Mouse (Mus musculus) CH12.LX (cell line): ENCODE results near the gene Adgrl3. TPM values are rescaled to one million over a fixed set of nuclear protein-coding genes. Genes with fewer than 3 reads are reported as not detected.

Experiments
- DNase-seq: peaks from one replicate; pipeline ENCODE4 v3.0.0-alpha.2; 2013; ENCODE audit errors: extremely low read depth
- H3K27ac ChIP-seq: 2 replicates; pipeline ENCODE4 v1.5.1; 2012; ENCODE audit warnings: low read depth, mild to moderate bottlenecking, control low read depth, moderate library complexity; ENCODE audit not compliant: insufficient read depth
- H3K27me3 ChIP-seq: replicated peaks from 2 replicates; pipeline ENCODE3; 2012; ENCODE audit warnings: inconsistent platforms
- H3K36me3 ChIP-seq, 2 experiments: replicated peaks in 1 of 2; 2 replicates each; pipeline versions ENCODE3 to v1.6.1; 2012; ENCODE audit warnings: inconsistent platforms in 1 of 2, low read length in 1 of 2, mild to moderate bottlenecking in 1 of 2, mixed read lengths in 1 of 2, moderate library complexity in 1 of 2; ENCODE audit not compliant: control insufficient read depth in 1 of 2, insufficient read depth in 1 of 2
- H3K4me1 ChIP-seq, 2 experiments: 2 replicates each; pipeline ENCODE4 v1.6.1; 2012; ENCODE audit warnings: inconsistent platforms in 1 of 2, moderate library complexity in 1 of 2; ENCODE audit not compliant: insufficient read depth in 2 of 2, control insufficient read depth in 1 of 2
- H3K4me2 ChIP-seq: 2 replicates; pipeline ENCODE4 v1.6.1; 2012; ENCODE audit warnings: low read depth, mild to moderate bottlenecking, control low read depth; ENCODE audit not compliant: poor library complexity, insufficient read depth, severe bottlenecking
- H3K4me3 ChIP-seq, 3 experiments: fragments of 150-350 bp in 1 of 3; sonication (generic) in 1 of 3; replicated peaks in 1 of 3; 2 replicates each; pipeline versions ENCODE3 to v1.5.1; 2011 to 2012; ENCODE audit warnings: low read depth in 2 of 3, low read length in 2 of 3, mild to moderate bottlenecking in 2 of 3, moderate library complexity in 2 of 3, control low read depth in 1 of 3, improper control_type of control experiment in 1 of 3, inconsistent platforms in 1 of 3, mixed read lengths in 1 of 3; ENCODE audit not compliant: poor library complexity in 1 of 3
- H3K79me2 ChIP-seq: replicated peaks from 2 replicates; pipeline ENCODE4 v1.6.1; 2012; ENCODE audit warnings: mild to moderate bottlenecking, moderate library complexity; ENCODE audit not compliant: control insufficient read depth, poor library complexity, insufficient read depth, severe bottlenecking; ENCODE audit errors: extremely low read depth
- H3K9ac ChIP-seq: 2 replicates; pipeline ENCODE4 v1.6.1; 2012; ENCODE audit warnings: low read depth, mild to moderate bottlenecking, control low read depth, moderate library complexity; ENCODE audit not compliant: insufficient read depth
- H3K9me3 ChIP-seq: replicated peaks from 2 replicates; pipeline ENCODE3; 2012; ENCODE audit warnings: low read length, inconsistent platforms, mixed read lengths
- BHLHE40 ChIP-seq: IDR thresholded peaks from 2 replicates; pipeline ENCODE4 v1.6.1; 2011; ENCODE audit warnings: mild to moderate bottlenecking, low read depth, low read length, improper control_type of control experiment
- CHD1 ChIP-seq: IDR thresholded peaks from 2 replicates; pipeline ENCODE4 v1.6.1; 2012; ENCODE audit warnings: low read depth, low read length, improper control_type of control experiment, inconsistent platforms
- CTCF ChIP-seq, 2 experiments: IDR thresholded peaks in 1 of 2; conservative IDR thresholded peaks in 1 of 2; 2 replicates each; pipeline ENCODE4 v1.5.1; 2011 to 2012; ENCODE audit warnings: low read depth in 2 of 2, low read length in 2 of 2, improper control_type of control experiment in 1 of 2, inconsistent platforms in 1 of 2, mild to moderate bottlenecking in 1 of 2, moderate library complexity in 1 of 2
- E2F4 ChIP-seq: IDR thresholded peaks from 2 replicates; pipeline ENCODE4 v1.6.1; 2011; ENCODE audit warnings: low read depth, low read length, improper control_type of control experiment; ENCODE audit not compliant: insufficient replicate concordance
- ELF1 ChIP-seq: IDR thresholded peaks from 2 replicates; pipeline ENCODE4 v1.6.1; 2014; ENCODE audit warnings: low read depth, mild to moderate bottlenecking, inconsistent platforms, low read length, improper control_type of control experiment
- EP300 ChIP-seq: IDR thresholded peaks from 2 replicates; pipeline ENCODE4 v1.6.1; 2011; ENCODE audit warnings: low read length, improper control_type of control experiment
- GABPA ChIP-seq: IDR thresholded peaks from 2 replicates; pipeline ENCODE4 v1.6.1; 2012; ENCODE audit warnings: low read depth, low read length, improper control_type of control experiment, inconsistent platforms; ENCODE audit not compliant: insufficient replicate concordance
- HCFC1 ChIP-seq: IDR thresholded peaks from 2 replicates; pipeline ENCODE4 v1.6.1; 2012; ENCODE audit warnings: low read depth, mild to moderate bottlenecking, inconsistent platforms, low read length, improper control_type of control experiment
- IRF4 ChIP-seq: IDR thresholded peaks from 2 replicates; pipeline ENCODE4 v1.6.1; 2014; ENCODE audit warnings: low read depth, mild to moderate bottlenecking, inconsistent platforms, low read length, improper control_type of control experiment
- JUN ChIP-seq: IDR thresholded peaks from 2 replicates; pipeline ENCODE4 v1.6.1; 2011; ENCODE audit warnings: low read depth, mild to moderate bottlenecking, low read length, improper control_type of control experiment, moderate library complexity; ENCODE audit not compliant: insufficient read depth
- KAT2A ChIP-seq: IDR thresholded peaks from 2 replicates; pipeline ENCODE4 v1.6.1; 2012; ENCODE audit warnings: low read length, improper control_type of control experiment, inconsistent platforms; ENCODE audit not compliant: insufficient replicate concordance
- MAX ChIP-seq: IDR thresholded peaks from 2 replicates; pipeline ENCODE4 v1.6.1; 2011; ENCODE audit warnings: low read length, improper control_type of control experiment
- MAZ ChIP-seq: IDR thresholded peaks from 2 replicates; pipeline ENCODE4 v1.6.1; 2012; ENCODE audit warnings: low read depth, mild to moderate bottlenecking, inconsistent platforms, low read length, improper control_type of control experiment, moderate library complexity
- MEF2A ChIP-seq: IDR thresholded peaks from 2 replicates; pipeline ENCODE4 v1.6.1; 2014; ENCODE audit warnings: low read depth, mild to moderate bottlenecking, inconsistent platforms, low read length, improper control_type of control experiment, borderline replicate concordance
- MYC ChIP-seq: IDR thresholded peaks from 2 replicates; pipeline ENCODE4 v1.6.1; 2011; ENCODE audit warnings: low read depth, mild to moderate bottlenecking, improper control_type of control experiment, low read length
- NELFE ChIP-seq: IDR thresholded peaks from 2 replicates; pipeline ENCODE4 v1.6.1; 2011; ENCODE audit warnings: low read depth, low read length, improper control_type of control experiment
- NRF1 ChIP-seq: IDR thresholded peaks from 2 replicates; pipeline ENCODE4 v1.6.1; 2014; ENCODE audit warnings: low read depth, mild to moderate bottlenecking, inconsistent platforms, low read length, improper control_type of control experiment, moderate library complexity
- POLR2AphosphoS2 ChIP-seq: IDR thresholded peaks from 2 replicates; pipeline ENCODE4 v1.6.1; 2011; ENCODE audit warnings: low read depth, low read length, improper control_type of control experiment
- RAD21 ChIP-seq: IDR thresholded peaks from 2 replicates; pipeline ENCODE4 v1.6.1; 2011; ENCODE audit warnings: low read depth, mild to moderate bottlenecking, low read length, improper control_type of control experiment, moderate library complexity
- RCOR1 ChIP-seq: conservative IDR thresholded peaks from 2 replicates; pipeline ENCODE4 v1.6.1; 2012; ENCODE audit warnings: low read depth, mild to moderate bottlenecking, inconsistent platforms, low read length, improper control_type of control experiment
- SIN3A ChIP-seq: IDR thresholded peaks from 2 replicates; pipeline ENCODE4 v1.6.1; 2012; ENCODE audit warnings: low read length, improper control_type of control experiment, inconsistent platforms
- TBP ChIP-seq: conservative IDR thresholded peaks from 2 replicates; pipeline ENCODE4 v1.6.1; 2011; ENCODE audit warnings: low read depth, low read length, improper control_type of control experiment
- UBTF ChIP-seq: IDR thresholded peaks from 2 replicates; pipeline ENCODE4 v1.6.1; 2012; ENCODE audit warnings: low read depth, mild to moderate bottlenecking, inconsistent platforms, low read length, improper control_type of control experiment, moderate library complexity
- USF1 ChIP-seq: IDR thresholded peaks from 2 replicates; pipeline ENCODE4 v1.6.1; 2014; ENCODE audit warnings: low read depth, mild to moderate bottlenecking, inconsistent platforms, low read length, improper control_type of control experiment
- ZMIZ1 ChIP-seq: IDR thresholded peaks from 2 replicates; pipeline ENCODE4 v1.6.1; 2012; ENCODE audit warnings: low read depth, mild to moderate bottlenecking, inconsistent platforms, low read length, improper control_type of control experiment
- ZNF384 ChIP-seq: IDR thresholded peaks from 2 replicates; pipeline ENCODE4 v1.6.1; 2012; ENCODE audit warnings: low read depth, low read length, improper control_type of control experiment, inconsistent platforms
- dilution Hi-C: fragments of 300-500 bp; cut with MboI; formaldehyde crosslinking; loops from 2 replicates; pipeline ENCODE4 v1.14.3; 2020; ENCODE audit warnings: low sequenced_read_pairs; ENCODE audit not compliant: extremely low pct_unique_long_range_greater_than_20kb, extremely low pct_ligation_motif_present
- in situ Hi-C: fragments of 300-500 bp; cut with MboI; formaldehyde crosslinking; loops from 3 replicates; pipeline ENCODE4 v1.14.3; 2019; ENCODE audit warnings: low sequenced_read_pairs, low pct_ligation_motif_present, low pct_unique_long_range_greater_than_20kb, mixed read lengths
- polyA plus RNA-seq: library from polyadenylated mRNA; unstranded; fragments of >175 nt; gene quantifications from 2 replicates; pipeline ENCODE4 v1.2.1, GENCODE M21; 2012; ENCODE audit warnings: low read depth; ENCODE audit not compliant: insufficient read length
- total RNA-seq, 2 experiments: library from RNA; depleted of rRNA; stranded (reverse); fragments of 300-350 nt in 1 of 2; fragments of >200 nt in 1 of 2; gene quantifications; 2 replicates each; pipeline ENCODE4 v1.2.3; 2012 to 2014

Gene Adgrl3
- total and polyA plus RNA-seq, 3 experiments, result 0.13 TPM; not detected in 2

GRCm38 (mm10) chr5:81686206-81686605 is 666.3 kb downstream of the Adgrl3 start:
- Histone ChIP-seq H3K79me2 (no peaks in the 10 kb centered on the region), H3K9me3 (no peaks in the 10 kb centered on the region), H3K27ac (no peak overlapping the region)
- no peak for DNase-seq
- TF ChIP-seq IRF4 (no peak), MAZ (no peak), MAX (no peak), USF1 (no peak), HCFC1 (no peak), SIN3A (no peak), KAT2A (no peak), MEF2A (no peak), NELFE (no peak), JUN (no peak), GABPA (no peak), NRF1 (no peak), CHD1 (no peak), UBTF (no peak)
- TF ChIP-seq, all 38 proteins: peak for 0
- H3K9ac ChIP-seq, result no peak overlapping the region
- H3K4me2 ChIP-seq, result no peak overlapping the region
- H3K27me3 ChIP-seq, result no peaks in the 10 kb centered on the region
- H3K4me3 ChIP-seq, result no peak overlapping the region
- in situ Hi-C loops (no loop called here), dilution Hi-C loops (no loop called here)
- H3K4me1 ChIP-seq, result no peaks in the 10 kb centered on the region
- no peaks in the 10 kb centered on the region for H3K36me3 ChIP-seq

GRCm38 (mm10) chr5:81686845-81687244 is 666.9 kb downstream of the Adgrl3 start:
- dilution Hi-C loops (no loop called here), in situ Hi-C loops (no loop called here)
- Histone ChIP-seq H3K9ac (no peak overlapping the region), H3K79me2 (no peaks in the 10 kb centered on the region), H3K36me3 (no peaks in the 10 kb centered on the region), H3K27me3 (no peaks in the 10 kb centered on the region), H3K27ac (no peak overlapping the region), H3K9me3 (no peaks in the 10 kb centered on the region), H3K4me2 (no peak overlapping the region), H3K4me1 (no peaks in the 10 kb centered on the region), H3K4me3 (no peak overlapping the region)
- DNase-seq, result no peak
- TF ChIP-seq CHD1 (no peak), E2F4 (no peak), MAZ (no peak), SIN3A (no peak), RCOR1 (no peak), TBP (no peak), ZNF384 (no peak), RAD21 (no peak), ELF1 (no peak), ZMIZ1 (no peak), JUN (no peak), CTCF (conservative IDR thresholded peaks at IDR 0.05 in 1 of 2, IDR thresholded peaks at IDR 0.05 in 1 of 2; ENCODE audit: low read depth in 2 of 2, low read length in 2 of 2) (no peak), NELFE (no peak), POLR2AphosphoS2 (no peak), UBTF (no peak), BHLHE40 (no peak), MYC (no peak), EP300 (no peak)
